Mouse (Mus musculus) kidney, postnatal 10 days (tissue): ENCODE measurements around the gene Col5a1.

Experiments used
- DNase-seq: peaks from one replicate; pipeline ENCODE4 v3.0.0; 2021; ENCODE audit warnings: mixed read lengths

Gene Col5a1

DNA sequence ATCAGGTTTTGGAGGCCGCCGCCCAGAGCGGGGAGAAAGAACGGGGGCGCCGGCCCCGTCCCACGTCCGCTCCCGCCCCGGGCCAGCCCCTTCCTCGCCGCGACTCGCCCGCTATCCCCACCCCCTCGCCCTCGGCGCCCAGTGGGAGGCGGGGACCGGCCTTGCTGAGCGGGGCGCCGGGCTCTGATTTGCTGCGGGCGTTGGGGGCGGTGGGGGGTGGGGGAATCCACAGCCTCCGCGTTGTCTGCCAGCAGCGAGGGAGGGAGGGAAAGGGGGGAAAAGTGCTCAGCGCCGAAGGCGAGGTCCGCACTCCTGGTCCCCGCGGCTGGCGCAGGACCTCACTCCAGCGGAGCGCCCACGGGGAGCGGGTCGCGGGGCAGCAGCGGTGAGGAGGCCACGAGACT lies at the start of gene Col5a1:
Gene Col5a1, plus strand, starts transcription at position 278 of the 404 bp plus-strand sequence.
- peak; percentile 94 for DNase-seq

DNA sequence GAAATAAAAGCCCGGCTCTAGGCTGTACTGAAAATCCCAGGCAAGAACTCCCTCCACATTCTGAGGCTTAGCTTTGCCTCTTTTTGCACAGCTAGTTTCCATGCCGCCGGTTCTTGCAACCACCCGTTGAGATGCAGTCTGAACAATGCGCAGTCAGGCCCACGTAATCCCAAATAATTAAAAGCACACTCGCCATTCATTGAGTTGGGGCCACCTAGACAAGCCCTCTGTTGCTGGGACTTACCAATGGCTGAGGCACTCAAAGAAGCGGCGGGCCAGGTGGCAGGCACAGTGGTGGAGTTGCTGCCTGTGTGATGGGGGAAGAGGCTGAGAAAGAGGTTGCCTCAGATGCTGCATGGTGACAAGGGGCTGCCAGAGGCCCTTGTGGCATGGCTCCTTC lies 48.1 kb upstream of the Col5a1 start:
- DNase-seq: no peak

DNA sequence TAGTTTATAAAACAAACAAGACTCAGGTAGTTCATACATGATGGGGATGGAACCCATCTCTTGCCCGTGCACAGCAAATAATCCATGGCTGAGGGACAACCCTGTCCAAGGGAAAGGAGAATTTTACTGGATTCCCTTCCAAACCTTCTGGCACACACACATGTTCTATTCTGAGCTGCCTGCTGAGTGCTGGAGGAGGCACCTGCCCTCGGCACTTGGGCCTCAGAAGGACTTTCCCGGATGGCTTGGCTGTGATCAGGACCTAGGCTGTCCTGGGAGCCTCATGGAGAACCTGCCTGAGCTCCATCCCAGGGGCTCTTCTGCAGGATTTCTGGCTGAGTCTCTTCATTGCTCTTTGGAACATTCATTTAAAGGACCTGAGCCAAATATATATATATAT lies 45.3 kb upstream of the Col5a1 start:
- DNase-seq: no peak

DNA sequence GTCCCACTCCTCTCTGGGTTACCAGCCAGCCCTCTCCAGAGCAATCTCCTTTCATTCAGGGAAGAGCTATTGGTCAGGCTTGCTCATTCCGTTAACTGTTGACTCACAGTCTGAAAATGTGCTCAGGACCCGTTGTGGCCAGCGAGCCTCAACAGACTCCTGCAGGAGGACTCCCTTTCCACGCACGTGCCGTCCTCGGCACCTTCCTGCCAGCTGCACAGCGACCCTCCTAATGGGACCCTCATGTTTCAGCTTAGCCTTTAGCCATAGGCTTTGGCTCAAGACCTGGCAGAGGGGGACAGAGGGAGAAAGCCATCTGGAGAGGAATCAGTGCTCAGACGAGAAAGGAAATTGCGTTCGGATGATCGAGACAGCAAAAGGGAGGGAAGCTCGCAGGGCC lies 43.3 kb upstream of the Col5a1 start:
- DNase-seq: no peak

DNA sequence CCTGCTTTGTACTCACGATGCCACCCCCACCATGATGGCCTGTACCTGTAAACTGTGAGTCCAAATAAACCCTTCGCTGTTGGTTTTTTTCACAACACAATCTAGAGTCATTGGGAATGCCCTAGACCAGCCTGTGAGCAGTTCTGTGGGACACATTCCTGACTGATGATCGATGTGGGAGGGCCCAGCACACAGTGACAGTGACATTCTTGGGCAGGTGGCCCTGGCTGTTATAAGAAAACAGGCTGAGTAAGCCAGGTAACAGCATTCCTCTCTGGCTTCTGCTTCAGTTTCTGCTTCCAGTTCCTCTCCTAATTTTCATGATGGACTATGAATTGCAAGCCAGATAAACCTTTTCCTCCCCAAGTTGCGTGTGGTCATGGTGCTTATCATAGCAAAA lies 41.3 kb upstream of the Col5a1 start:
- no peak for DNase-seq

DNA sequence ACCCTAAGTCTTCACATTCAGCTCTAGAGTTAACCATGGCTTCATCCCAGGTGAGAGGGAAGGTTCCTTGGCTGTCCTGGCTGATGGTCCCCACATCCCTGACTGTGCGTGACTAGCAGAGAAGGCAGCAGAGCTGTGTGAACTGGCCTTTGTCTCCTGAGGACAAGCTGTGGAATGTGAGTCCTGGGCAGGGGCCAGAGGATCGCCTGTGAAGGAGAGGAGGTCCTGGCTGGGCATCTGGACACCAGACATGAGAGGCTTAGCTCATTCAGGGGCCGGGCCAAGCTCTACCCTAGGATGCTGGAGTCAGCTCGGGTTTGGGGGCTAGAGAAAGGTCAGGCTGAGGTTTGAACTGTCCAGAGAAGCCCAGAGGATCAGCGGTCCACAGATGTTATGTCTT lies 39.2 kb upstream of the Col5a1 start:
- peak; percentile 45 for DNase-seq

DNA sequence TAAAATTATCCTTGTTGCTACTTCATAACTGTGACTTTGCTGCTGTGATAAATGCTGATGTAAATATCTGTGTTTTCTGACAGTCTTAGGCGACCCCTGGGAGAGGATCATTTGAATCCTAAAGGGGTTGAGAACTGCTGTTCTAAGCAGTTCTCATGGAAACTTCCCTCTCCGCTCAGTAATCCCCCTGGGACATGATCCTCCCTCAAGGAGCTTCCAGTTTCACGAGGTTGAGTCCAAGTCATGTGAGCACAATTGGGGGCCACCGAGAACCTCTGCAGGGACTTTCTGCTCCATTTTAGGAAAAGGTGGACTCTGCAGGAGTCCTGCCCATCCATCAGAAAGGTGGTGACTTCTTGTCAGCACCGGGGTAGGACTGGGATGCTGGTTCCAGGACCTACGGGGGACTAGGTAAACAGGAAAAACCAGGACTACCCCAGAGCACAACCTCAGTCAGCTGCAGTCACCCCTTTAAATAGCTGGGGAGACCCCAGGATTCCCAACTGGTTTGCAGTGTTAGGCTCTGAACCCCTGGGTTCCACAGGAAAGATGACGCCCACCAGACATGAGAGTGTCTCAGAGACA lies 38.3 kb upstream of the Col5a1 start:
- DNase-seq: no peak

DNA sequence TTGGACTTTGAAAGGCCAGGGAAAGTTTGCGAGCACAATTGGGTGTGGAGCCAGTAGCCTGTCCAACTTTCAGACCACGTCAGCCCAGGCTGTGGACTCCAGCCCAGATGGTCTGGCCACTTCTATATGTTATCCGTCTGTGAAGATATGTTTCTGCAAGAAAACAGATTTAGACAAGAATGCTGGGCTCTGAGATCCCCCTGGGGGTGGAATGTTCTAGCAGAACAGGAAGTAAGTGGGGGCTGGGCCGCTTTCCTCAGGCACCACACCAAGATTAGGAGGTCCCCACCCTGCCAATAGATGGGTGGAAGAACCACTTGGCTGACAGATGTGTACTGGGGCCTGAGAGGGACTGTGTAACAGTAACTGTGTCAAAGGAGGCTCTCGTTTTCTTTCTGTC lies 37.8 kb upstream of the Col5a1 start:
- DNase-seq: peak; percentile 63

DNA sequence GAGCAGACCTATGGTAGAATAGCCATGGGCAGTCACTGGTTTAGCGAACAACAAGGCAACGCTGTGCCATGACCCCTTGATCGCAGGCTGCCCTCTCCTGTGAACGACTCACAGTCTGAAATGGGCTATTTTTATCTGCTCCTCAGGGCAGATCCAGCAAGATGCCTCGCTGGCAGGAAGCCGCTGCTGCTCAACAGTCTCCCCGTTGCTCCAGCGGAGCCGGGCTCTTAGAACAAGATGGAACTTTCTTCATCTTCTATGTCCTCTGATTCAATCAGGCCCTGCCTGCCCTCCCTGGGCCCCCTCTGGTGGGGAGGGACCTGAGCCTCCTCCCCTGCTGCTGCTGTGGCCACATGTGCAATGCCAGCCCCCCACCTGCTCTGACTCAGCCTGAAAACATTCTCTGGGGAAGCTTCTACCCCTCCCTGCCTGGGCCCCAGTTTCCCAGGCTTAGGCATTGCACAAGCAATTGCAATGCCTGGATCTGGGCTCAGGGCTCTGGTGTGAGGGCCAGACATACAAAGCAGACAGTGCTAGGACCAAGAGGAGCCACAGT lies 27.8 kb upstream of the Col5a1 start:
- DNase-seq: peak; percentile 35

DNA sequence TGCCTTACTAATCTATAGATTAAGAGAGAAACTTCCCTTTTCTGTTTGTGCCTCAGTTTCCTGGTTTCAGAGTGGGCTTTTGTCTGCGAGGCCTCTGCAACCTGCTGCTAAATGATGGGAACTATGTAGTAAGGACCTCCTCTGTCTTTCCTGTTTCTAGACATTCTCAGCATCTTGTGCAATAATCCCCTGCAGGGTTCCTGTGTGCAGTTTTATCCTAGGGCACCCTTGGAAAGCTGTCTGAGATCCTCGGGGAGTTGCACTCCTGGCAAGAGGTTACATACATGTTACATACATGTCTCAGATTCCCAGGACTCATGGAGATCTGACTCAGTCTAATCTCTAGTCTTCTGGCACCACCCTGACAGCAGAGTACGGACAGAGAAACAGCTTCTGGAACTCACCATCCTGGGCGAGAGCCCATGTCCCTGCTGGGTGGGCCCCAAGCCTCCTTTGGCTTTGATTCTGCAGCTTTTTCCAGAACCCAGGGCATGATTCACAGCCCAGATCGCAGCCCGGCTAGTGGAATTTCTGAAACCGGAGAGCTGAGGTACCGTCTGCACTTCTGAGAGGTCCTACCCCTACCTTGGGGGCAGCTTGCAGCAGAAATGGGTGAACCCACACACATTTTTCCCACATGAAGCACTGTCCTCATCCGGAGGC lies 24.5 kb upstream of the Col5a1 start:
- no peak for DNase-seq

DNA sequence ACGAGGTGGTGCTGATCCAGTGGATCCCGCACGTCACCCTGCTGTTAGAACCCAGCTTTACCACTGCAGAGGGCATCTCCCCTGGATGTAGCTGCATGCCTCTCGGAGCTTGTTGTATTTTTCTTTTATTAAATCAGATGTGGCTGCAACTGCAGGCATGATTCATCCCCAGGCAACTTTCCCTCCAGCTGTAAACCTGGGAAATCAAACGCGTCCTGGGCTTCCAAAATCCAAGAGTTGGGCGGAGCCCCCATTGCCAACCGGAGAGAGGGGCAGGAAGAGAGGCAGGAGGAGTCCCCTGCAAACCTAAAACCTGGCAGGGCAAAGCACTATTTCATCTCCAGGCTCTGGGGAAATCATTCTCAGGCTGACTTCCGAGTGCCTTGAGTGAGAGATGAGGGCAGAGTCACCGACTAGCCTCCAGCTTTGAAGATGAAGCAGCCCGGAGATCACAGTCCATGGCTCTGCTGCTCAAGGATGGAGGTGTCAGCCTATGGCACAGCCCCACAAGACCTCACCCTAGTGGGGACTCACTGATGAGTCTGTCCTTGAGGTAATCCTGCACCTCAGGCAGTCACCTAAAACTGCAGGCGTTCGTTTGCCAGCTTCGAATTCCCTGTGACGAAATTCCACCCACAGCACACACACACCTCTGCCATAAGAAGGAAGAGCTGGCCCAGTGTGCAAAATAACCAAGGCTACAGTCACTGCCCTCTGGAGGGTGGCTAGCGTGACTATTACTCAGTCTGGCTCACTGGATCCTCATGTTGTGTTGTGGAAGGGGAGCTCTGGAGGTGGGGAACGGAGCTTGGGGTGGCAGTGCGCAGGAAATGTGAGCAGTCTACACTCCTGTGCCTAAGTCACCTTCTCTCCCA lies 21.5 kb upstream of the Col5a1 start:
- no peak for DNase-seq

DNA sequence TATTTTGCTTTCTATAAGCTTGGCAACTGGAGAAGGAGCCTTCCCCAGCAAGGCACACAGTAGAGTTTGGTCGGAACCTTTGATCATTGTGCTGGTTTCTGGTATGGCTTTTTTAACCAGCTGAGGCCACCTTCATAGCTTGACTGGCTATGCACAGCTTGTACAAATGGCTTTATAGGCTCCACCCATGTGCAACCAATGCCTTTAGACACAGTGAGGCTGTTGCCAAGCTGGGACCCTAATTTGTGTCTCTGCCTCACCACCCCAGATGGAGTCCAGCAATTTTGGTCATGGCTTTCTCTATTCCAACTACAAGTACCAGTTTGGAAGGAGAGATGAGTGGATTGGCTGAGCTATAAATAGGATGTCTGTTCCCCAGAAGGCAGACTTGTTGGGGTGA lies 15.6 kb upstream of the Col5a1 start:
- DNase-seq: no peak

DNA sequence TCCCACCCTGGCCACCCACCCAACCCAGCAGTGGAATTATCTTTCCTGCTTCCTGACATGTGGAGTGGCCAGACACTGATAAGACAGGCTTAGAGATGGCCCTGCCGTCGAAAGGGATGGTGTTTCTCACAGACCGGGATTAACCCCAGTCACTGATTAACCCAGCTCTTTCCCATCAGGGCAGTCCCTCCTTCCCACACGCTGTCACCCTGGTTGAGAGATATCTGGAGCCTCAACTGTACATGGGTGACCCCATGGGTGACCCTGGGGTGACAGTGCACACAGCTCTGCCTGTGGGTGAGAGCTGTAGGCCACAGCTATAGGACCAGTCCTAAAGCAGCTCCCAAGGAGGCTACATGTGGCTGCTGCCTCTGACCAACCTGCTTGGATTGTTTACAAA lies 15.2 kb upstream of the Col5a1 start:
- DNase-seq: no peak

DNA sequence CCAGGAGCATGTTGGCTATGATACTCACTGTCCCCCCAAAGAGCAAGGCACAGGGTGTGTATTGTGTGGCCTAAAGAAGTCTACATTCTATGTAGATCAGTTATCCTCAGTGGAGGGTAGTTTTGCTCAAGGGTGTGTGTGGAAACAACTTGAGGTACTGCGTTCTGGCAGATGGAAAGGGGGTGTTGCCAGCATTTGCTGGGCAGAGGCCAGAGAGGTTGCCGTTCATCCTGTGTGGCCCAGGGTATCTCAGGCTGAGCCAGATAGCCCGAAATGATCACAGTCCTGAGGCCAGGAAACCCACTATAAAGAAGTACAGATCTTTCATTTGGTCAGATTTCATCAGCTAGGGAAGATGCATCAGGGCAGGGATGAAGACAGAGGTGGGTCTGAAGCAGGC lies 13.9 kb upstream of the Col5a1 start:
- DNase-seq: no peak

DNA sequence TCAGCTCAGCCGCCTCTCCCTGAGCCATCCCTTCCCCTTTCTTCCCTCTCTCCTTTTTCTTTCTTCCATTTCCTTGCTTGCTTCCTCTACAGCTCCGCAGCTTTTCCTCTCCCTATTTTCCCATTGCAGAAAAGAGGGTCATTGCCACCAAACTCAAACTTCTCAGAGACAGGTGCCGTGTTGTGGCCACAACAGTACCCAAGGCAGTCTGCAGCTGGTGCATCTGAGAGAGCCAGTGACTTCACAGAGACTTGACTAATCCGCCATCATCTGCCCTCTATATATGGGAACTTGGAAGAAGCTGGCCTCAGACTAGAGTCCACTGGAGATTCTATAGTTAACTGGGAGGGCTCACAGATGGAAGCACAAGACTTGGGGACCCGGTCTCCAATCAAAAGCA lies 13.2 kb upstream of the Col5a1 start:
- DNase-seq: no peak

DNA sequence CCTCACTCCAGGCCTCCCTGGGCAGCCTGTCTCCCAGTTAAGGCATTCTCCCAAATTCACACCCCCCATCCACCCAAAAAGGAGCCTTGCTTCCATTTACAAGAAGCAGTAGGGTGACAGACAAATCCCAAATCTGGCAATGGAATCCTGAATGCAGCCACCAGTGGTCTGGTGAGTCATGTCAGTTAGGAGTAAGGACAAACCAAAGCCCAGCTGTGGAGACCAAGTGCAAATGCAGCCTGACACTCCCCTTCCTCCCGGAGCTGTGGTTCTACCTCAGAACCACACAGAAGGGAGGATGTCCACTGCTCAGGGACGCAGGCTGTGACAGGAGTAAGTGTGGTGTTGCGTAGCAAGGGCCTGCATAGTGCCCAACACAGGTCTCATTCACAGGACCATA lies 11.6 kb upstream of the Col5a1 start:
- DNase-seq: no peak

DNA sequence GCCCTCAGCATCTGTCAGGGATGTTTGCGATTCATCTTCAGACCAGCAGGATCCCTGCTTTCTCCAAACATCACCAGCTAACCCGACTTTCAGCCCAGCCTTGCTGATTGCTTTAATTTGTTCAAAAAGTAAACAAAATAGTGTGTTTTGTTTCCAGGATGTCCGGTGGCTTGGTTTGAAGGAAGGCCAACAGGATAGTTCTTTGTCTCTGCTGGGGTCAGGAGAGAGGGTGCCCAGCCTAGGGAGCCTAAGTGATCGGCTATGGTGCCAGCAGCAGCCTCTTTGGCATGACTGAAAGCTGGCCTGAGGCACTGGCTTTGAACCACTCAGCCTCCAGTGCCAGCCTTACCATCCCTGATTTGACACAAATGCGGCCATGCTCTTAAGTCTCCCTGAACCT lies 11.0 kb upstream of the Col5a1 start:
- DNase-seq: no peak

DNA sequence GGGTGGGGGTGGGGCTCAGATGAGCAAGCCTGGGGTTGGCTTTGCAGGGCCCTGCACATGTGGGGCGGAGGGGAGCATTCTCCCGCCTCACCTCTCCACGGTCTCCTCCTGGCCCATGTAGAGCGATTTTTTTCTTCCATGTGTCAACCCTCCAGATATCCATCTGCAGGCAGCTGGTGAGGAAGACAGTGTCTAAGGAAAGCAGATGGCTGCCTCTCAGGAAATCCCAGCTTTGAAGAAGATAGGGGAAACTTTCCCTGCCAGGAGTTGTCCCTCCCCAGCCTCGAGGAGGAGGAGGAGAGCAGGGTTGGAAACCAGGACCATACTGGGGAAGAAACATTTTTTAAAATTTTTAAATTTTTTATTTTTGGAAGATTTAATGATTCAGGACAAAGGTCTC lies 10.4 kb upstream of the Col5a1 start:
- DNase-seq: peak; percentile 18

DNA sequence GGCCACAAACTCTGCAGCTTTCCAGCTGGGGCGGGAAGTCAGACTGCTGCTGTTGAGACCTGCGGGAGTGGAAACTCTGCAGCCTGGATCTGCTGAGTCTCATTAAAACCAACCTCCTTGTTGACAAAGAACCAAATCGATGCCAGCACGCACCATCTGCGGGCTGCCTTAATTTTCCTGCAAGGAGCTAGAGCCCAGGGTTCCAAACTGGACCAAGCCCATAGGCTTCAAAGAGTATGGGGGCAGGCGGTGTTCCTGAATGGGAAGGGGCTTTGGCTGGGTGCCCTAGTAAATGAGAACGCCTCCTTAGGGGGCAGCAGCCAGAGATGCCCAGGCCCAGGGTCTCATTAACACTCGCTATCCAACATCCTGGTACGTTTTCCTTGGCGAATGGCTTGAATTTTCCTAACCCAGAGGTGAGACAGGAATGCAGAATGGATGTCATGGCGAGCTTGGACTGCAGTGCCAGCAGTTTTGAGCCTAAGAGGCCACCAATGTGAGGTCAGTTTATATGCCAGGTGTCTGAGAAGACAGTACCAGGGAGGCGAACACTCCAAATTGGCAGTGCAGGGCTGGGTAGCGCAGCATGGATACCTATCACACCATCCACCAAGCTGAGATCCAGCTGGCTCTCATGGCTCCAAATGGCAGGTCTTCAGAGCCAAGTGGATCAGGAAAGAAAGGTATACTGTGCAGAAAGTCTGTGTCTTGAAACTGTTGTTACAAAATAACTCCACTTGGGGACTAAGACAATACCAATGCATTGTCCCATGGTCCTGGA lies 9.3 kb upstream of the Col5a1 start:
- no peak for DNase-seq

DNA sequence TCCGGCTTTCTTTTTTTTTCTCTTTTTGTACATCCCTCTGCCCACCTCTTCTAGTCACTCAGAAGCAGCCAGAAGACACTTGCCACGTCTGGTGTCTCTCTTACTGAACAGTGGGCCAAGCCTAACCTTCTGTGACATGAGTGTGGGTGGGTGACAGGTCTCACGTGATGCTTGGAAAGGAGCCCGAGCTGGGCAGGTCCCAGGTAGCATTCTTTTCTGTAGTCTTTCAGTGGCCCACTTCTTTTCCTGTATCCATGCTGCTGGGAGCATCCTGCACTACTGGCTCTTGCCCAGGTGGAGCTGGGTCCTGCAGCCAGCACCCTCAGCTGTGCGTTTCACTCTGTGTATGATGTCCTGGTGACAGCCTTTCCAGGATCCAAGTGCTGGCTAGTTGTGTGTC lies 8.2 kb upstream of the Col5a1 start:
- DNase-seq: no peak

DNA sequence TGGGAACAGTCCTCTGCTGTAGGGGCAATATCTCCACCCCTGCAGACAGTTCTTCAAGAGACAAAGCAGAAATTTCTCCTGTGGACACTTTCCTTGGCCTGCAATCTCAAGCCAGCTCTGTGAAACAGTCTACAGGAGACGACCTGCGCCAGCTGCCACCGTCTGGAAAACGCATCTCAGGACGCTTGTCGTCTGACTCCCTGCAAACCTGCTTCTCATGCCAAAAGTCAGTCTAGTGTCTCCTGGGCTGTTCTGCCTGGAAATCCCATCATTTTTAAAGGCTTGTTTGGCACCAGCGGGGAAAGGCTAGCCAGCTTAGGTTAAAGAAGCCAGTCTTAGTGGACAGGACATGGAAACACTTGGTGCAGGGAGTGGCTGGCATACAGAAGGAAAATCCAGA lies 2.9 kb upstream of the Col5a1 start:
- DNase-seq: no peak

DNA sequence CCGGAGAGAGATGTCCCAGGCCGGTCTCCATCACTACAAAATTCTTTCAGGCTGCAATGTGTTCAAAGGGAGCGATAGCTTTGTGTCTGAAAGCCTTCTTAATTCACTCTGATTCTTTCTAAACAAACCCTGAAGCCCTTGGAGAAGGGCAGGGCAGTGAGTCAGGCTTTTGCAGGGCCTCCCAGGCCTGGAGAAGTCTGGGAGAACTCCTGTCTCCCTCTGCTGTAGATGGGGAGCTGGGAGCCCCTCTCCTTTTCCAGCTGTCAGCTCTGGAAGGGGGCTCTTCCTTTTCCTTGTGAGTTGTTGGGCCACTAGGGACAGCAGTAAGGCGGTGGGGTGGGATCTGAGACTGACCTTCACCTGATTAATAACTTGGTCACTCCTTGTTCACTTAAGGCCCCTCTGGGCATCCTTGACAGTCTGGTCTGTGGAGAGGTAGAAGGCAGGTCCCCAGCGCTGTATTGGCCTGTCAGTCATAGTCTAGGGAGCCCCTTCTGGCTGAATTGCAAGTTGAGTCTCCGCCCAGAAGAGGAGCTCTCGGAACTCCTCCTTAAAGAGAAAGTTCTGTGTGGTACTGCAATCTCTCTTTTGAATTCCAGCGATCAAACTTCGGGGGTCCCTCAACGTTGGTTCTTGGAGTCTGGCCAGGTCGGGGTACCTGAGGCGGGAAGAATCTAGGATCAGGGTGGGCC lies 623 bp upstream of the Col5a1 start:
- no peak for DNase-seq
